Mouse (Mus musculus) ES-Bruce4 (cell line): ENCODE measurements at regions not wholly inside any gene's neighbourhood (a gene's known extent, or its start where the extent isn't known, plus 50 kb on each side); places are given as distances from the start of the nearest gene placed in this dataset.

Source experiments
- CTCF ChIP-seq: IDR thresholded peaks from one replicate; pipeline ENCODE4 v1.8.1; 2011; ENCODE audit warnings: low read depth, low read length
- POLR2A ChIP-seq: IDR thresholded peaks from one replicate; pipeline ENCODE4 v1.8.1; 2011; ENCODE audit warnings: low read length; ENCODE audit not compliant: insufficient read depth

GRCm38 (mm10) chr6:99840823-99841222 is 114.6 kb upstream of the Prok2 start:
- TF ChIP-seq POLR2A: no peak
- TF ChIP-seq CTCF: no peak
